Comparison of ENCODE assay signal across 12 mouse cellular contexts in the genomic region with DNA sequence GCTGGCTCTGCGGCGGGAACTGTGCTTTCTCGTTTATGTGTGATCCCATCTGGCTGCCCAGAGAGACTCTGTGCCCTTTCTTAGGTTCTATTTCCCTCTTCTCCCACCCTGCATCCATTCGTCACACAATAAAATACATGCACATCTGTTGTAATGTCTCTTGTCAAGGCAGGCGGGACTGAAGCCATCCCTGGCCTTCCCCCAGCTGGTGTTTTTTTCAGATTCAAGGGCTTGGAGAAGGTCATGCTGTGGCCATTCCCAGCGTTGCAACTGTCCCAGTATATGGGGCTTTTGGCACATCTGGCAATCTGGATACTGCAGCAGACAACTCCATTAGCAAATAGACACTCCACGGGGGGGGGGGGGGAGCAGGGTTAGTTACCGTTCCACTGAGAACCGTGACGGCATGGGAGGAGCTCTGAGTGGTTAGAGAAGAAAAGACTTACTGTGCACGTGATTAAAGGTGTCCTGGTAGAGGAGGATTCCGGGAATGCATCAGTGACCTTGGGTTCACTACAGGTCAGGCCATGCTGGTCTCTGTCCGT.
DNase-seq lines count a peak whose midpoint lies in the region; ATAC-seq and TF ChIP-seq lines count a peak whose summit lies in the region.
"Had no signal": no experiment of that assay in that cellular context is flagged by ENCODE, and none has a peak within 500 bp of the region (broad histone marks: within the 10 kb centered on the region; RNA-seq: fewer than 3 reads in every experiment).

No protein-coding gene starts in this region.

- no peak for TF ChIP-seq CTCF in lung, embryonic 14.5 days (IDR thresholded peaks at IDR 0.05; ENCODE audit: low read depth)

- no peaks in the 10 kb centered on the region for H3K27me3 ChIP-seq in heart, embryonic 11.5 days (ENCODE audit: control insufficient read depth, insufficient read depth, low read length)
- H3K27me3 ChIP-seq in lung, embryonic 14.5 days (ENCODE audit: insufficient read depth, low read length), result no peaks in the 10 kb centered on the region
- H3K27me3 ChIP-seq in neural tube, embryonic 12.5 days (replicated peaks), result no peaks in the 10 kb centered on the region
- H3K27me3 ChIP-seq: limb, embryonic 15.5 days had no signal

- no peak for ATAC-seq in heart, embryonic 11.5 days (replicated peaks; ENCODE audit: insufficient number of reproducible peaks, low FRiP score, low TSS enrichment)
- no peak for ATAC-seq in lung, embryonic 14.5 days (ENCODE audit: insufficient read depth)
- ATAC-seq in neural tube, embryonic 12.5 days (ENCODE audit: low FRiP score, low read depth), result no peak
- ATAC-seq in megakaryocyte, adult 5-6 weeks (ENCODE audit: poor library complexity, severe bottlenecking), result no peak

- no peak overlapping the region for H3K4me2 ChIP-seq in heart, embryonic 11.5 days
- no peak overlapping the region for H3K4me2 ChIP-seq in lung, embryonic 14.5 days
- 0 out of 2 replicates have a peak overlapping the region, but pooled peaks have one; percentile 9 for H3K4me2 ChIP-seq in neural tube, embryonic 12.5 days (replicated peaks)
- H3K4me2 ChIP-seq: limb, embryonic 15.5 days had no signal

- peak; percentile 40 for DNase-seq in heart, adult 11 months
- DNase-seq in lung, embryonic 14.5 days, result peak; percentile 44
- no peak for DNase-seq in lung, postnatal 25 days (ENCODE audit: low spot score)
- peak; percentile 60 for DNase-seq in adrenal gland, postnatal 14 days
- no peak for DNase-seq in ovary, adult 18-20 months (ENCODE audit: low spot score)
- DNase-seq: cerebellum, adult 11 months; layer of hippocampus, postnatal 36 days; right cerebral cortex, postnatal 14 days had no signal

- no peaks in the 10 kb centered on the region for H3K36me3 ChIP-seq in heart, embryonic 11.5 days (ENCODE audit: control insufficient read depth, insufficient read depth, low read length)
- no peaks in the 10 kb centered on the region for H3K36me3 ChIP-seq in lung, embryonic 14.5 days (ENCODE audit: insufficient read depth)
- no peaks in the 10 kb centered on the region for H3K36me3 ChIP-seq in neural tube, embryonic 12.5 days
- H3K36me3 ChIP-seq: limb, embryonic 15.5 days had no signal

- 62% methylated on average over 13 of the region's 13 CpGs for WGBS in heart, embryonic 11.5 days (ENCODE audit: insufficient replicate concordance)
- WGBS in lung, embryonic 14.5 days, result 39% methylated on average over 13 of the region's 13 CpGs
- 31% methylated on average over 13 of the region's 13 CpGs for WGBS in neural tube, embryonic 12.5 days

- H3K4me3 ChIP-seq in heart, embryonic 11.5 days (ENCODE audit: low read depth, low read length), result no peak overlapping the region
- H3K4me3 ChIP-seq in lung, embryonic 14.5 days (ENCODE audit: low read depth, low read length), result no peak overlapping the region
- no peak overlapping the region for H3K4me3 ChIP-seq in neural tube, embryonic 12.5 days
- H3K4me3 ChIP-seq: limb, embryonic 15.5 days had no signal

- H3K9me3 ChIP-seq in heart, embryonic 11.5 days (replicated peaks; ENCODE audit: control insufficient read depth, low read length), result no peaks in the 10 kb centered on the region
- no peaks in the 10 kb centered on the region for H3K9me3 ChIP-seq in lung, embryonic 14.5 days (ENCODE audit: low read depth, low read length)
- H3K9me3 ChIP-seq in neural tube, embryonic 12.5 days, result no peaks in the 10 kb centered on the region
- H3K9me3 ChIP-seq: limb, embryonic 15.5 days had no signal

- H3K27ac ChIP-seq in heart, embryonic 11.5 days (ENCODE audit: low read depth, low read length), result no peak overlapping the region
- no peak overlapping the region for H3K27ac ChIP-seq in lung, embryonic 14.5 days (ENCODE audit: low read depth)
- H3K27ac ChIP-seq in neural tube, embryonic 12.5 days, result no peak overlapping the region
- H3K27ac ChIP-seq: limb, embryonic 15.5 days had no signal

- no peaks in the 10 kb centered on the region for H3K4me1 ChIP-seq in heart, embryonic 11.5 days (ENCODE audit: control insufficient read depth, insufficient read depth, low read length)
- H3K4me1 ChIP-seq in lung, embryonic 14.5 days (ENCODE audit: insufficient read depth), result no peaks in the 10 kb centered on the region
- H3K4me1 ChIP-seq in neural tube, embryonic 12.5 days, result peaks cover 16% of the 10 kb centered on the region
- H3K4me1 ChIP-seq: limb, embryonic 15.5 days had no signal

- no peak overlapping the region for H3K9ac ChIP-seq in heart, embryonic 11.5 days (ENCODE audit: low read depth, low read length)
- no peak overlapping the region for H3K9ac ChIP-seq in lung, embryonic 14.5 days
- no peak overlapping the region for H3K9ac ChIP-seq in neural tube, embryonic 12.5 days
- H3K9ac ChIP-seq: limb, embryonic 15.5 days had no signal

Comparison
In these comparisons a context has a peak if more than half of its experiments do, and no peak if none do; other contexts are left out.
1. DNase-seq: peak in heart, adult 11 months (single experiment), lung, embryonic 14.5 days (single experiment) and adrenal gland, postnatal 14 days (single experiment); none in lung, postnatal 25 days (single experiment) and ovary, adult 18-20 months (single experiment).